Mouse (Mus musculus) T-helper 2 cell (primary cell): ENCODE measurements around the gene Dnajc17.

ENCODE experiments used
- in situ Hi-C: fragments of 300-600 bp; cut with MboI, MseI; formaldehyde crosslinking; loops from one replicate; pipeline ENCODE4 v1.15.1; 2025; ENCODE audit warnings: high pct_unique_total_duplicates

Dnajc17 gene

GRCm38 (mm10) chr2:119198934-119199333 is 9.7 kb downstream of the Dnajc17 start:
- in situ Hi-C loops = no loop called here

GRCm38 (mm10) chr2:119198049-119198448 is 10.5 kb downstream of the Dnajc17 start:
- in situ Hi-C loops = no loop called here

- in situ Hi-C loops = no loop called here
These were observed 11.1 kb downstream of the Dnajc17 start for GRCm38 (mm10) chr2:119197493-119197892.

- in situ Hi-C loops = no loop called here
These were observed 12.1 kb downstream of the Dnajc17 start for GRCm38 (mm10) chr2:119196316-119197108.

GRCm38 (mm10) chr2:119194140-119194539 is 14.5 kb downstream of the Dnajc17 start:
- in situ Hi-C loops = no loop called here

DNA sequence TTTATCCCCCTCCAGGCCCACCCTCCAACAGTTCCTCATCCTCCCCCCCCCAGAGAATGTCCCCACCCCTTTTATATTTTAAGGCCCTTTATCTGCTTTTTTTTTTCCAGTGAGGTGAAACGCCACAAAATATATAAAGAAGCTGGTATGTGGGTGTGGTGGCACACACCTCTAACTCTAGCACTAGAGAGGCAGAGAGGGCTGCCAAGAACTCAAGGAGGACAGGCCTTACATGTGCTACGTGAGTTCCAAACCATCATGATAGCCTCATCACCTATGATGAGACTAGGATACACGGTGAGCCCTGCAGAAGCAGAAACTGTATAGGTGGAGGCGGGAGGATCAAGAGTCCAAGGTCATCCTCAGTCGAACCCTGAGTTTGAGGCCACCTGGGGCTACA is 17.6 kb downstream of the Dnajc17 start:
- in situ Hi-C loops = no loop called here

DNA sequence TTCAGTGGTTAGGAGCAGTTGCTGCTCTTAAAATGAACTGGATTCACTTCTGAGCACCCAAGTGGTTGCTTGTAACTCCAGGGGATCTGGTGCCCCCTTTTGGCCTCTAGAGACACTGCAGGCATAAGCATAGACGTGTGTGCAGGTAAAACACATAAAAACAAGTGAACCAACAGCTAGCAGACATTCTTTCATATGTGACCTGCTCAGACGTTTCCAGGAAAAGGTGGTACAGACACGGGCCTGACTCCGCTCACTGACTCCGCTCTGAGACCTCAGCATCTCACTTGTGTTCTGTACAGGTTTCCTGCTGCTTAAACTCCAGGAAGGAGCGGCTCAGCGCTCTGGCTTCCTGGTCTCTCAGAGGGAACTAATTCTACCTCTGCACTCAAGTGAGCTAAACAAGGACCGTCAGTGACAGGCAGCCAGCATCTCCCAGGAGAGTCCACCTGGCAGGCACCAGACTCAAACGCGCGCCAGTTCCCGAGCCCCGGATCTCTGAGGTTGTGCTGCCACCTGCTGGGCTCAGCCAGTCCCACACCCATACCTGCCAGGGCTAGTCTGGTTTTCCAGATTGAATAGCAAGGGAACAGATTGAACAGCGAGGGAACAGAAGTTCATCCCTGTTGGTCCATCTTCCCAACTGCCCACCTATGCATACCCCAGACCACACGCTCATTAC is 19.4 kb downstream of the Dnajc17 start:
- in situ Hi-C loops = no loop called here

- in situ Hi-C loops = no loop called here
These were observed 25.7 kb downstream of the Dnajc17 start for GRCm38 (mm10) chr2:119182914-119183313.

DNA sequence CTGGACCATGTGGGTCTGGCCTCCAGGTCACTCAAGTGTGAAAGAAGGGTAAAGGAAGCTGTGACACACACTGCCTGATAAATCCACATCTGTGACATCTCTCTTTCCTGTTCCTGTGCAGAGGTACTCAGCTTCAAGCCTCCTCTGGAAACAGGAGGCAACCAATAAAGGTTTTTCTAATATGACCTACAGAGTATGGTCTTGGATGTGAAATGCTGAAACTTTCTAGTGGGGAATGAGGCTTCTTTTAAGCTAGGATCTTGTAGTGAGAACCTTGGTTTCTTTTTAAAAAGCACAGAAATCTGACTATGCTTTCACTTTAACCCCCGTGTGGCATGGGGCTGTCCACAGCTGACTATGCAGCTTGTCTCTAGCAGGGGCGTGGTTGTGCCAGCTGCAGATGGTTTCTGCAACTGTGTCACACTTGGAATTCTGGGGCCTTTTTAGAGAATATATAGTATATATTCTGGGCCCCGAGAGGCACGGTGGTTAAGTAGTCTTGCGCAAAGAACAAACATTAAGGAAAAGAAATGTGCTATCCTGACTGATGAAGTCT is 31.1 kb downstream of the Dnajc17 start:
- in situ Hi-C loops = no loop called here

DNA sequence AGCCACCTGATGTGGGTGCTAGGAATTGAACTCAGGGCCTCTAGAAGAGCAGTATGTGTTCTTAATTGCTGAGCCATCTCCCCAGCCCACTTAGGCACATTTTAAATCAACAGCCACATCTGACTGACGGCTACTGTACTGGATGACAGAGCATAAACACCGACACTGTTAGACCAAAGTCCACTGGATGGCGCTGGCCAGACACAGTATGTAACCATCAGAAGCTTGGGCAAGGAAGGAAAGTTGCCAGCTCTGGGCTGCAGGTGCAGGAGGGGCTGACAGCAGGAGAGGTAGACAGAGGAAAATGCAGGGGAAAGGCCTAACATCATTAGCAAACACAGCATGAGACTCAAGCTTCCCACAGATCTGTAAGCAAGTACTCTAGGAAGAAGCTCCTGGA is 31.8 kb downstream of the Dnajc17 start:
- in situ Hi-C loops = no loop called here

DNA sequence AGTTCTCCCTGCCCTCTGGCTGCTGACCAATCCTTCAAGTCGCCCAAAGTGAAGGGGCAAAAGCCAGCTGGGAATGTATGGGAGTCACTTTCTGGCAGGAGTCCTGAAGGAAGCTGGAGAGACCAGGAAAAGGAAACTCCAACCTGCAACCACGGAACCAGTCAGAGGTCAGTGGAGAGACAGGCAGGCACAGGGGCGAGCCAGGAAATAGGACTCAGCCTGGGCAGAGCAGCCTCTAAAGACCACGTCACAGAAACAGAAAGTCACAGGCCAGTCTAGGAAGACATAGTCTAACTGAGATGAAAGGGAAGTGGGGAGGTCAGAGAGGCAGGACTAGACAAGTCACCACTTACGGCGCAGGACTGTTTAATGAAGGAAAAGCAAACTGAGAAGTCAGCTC is 33.0 kb downstream of the Dnajc17 start:
- in situ Hi-C loops = no loop called here

DNA sequence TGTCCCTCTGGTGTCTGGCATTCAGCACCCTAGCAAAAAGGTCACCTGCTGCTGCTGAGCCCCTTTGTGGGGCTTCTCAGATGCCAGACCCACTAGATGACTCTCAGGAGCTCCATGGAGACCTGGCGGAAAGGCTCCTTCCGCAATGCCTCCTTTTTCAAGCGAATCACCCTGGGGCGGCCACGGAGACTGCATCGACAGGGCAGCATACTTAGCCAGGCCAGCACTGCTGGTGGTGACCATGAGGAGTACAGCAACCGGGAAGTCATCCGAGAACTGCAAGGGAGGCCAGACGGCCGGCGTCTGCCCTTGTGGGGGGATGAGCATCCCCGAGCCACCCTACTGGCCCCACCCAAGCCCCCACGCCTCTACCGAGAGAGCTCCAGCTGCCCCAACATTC is 33.7 kb downstream of the Dnajc17 start:
- in situ Hi-C loops = no loop called here

- in situ Hi-C loops = no loop called here
These were observed 34.5 kb downstream of the Dnajc17 start, which contains the start of gene Gm14137 for GRCm38 (mm10) chr2:119173991-119174651. TSS of gene Gm14137 (plus strand) at chr2:119174509.

- in situ Hi-C loops = no loop called here
These were observed 35.6 kb downstream of the Dnajc17 start for GRCm38 (mm10) chr2:119172862-119173576.

GRCm38 (mm10) chr2:119172446-119172845 is 36.1 kb downstream of the Dnajc17 start:
- in situ Hi-C loops = no loop called here

GRCm38 (mm10) chr2:119171574-119171973 is 37.0 kb downstream of the Dnajc17 start:
- in situ Hi-C loops = no loop called here

DNA sequence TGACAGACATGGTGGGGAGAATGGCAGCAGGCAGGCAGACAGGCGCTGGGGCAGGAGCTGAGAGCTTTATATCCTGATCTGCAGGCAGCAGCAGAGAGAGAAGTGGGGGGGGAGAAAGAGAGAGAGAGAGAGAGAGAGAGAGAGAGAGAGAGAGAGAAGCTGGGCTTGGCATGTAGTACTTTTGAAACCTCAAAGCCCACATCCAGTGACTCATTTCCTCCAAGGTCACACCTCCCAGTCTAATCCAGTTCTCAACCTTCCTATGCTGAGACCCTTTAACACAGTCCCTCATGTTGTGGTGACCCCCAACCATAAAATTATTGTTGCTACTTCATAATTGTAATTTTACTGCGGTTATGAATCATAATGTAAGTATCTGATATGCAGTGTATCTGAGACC is 38.3 kb downstream of the Dnajc17 start:
- in situ Hi-C loops = no loop called here

DNA sequence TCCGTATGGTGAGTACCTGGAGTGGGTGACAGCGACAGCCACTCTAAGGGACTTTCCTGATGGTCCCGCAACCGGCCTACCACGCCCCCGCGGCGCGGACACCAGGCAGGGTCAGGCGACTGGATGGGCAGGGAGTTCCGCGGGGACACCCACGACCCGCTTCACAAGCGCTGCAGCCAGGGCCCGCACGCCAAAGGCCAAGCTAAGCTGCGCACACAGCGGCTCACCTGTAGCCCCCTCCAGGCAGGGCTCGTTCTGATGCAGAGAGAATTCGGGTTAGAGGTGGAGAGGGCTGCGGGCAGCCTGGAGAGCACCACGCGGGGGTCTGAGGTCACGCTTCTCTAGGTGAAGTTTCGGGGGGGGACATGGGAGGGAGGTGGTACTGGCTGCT is 40.7 kb downstream of the Dnajc17 start:
- in situ Hi-C loops = no loop called here

DNA sequence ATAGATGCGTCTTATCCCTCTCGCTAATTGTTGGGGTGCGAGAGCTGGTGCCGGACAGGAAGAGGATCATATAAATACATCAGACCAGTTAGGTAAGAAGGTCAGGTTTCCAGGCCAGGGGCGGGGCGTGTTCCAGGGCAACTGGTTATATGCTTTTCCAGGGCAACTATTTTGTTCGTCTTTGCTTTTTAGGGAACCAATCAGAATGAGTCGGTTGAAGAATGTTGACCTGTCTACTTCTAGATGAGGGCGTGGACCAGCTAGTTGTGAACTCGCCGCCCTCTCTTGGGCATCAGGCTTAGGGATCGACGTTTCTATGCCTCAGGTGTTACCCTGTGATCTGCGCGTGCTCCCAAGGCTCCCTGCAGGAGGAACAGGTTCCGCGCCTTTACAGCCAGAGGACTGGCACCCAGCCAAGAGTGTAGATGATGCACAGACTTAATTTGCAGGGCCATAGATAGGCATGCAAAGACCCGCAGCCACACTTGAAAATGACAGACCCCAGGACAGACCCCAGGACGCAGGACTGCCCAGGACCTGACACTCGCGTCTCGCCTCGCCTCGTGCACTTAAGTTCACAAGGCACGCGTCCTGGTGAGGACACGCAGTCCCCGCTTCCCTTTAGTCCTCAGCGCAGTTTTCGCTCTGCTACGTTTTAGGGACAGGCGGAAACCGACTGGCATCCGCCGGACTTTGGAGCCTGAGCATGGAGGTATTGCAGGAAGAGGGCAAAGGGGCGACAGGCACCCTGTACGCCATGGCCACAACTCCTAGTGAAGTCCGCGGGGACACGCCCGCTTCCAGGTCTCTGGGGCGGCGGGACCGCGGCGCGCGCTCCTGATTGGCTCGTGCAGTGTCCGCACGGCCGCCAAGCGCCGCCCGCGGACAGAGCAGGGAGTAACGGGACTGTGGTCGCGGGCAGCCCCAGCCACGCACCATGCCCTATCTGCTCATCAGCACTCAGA is 41.4 kb downstream of the Dnajc17 start, which contains the start of gene Gchfr:
TSS of gene Gchfr (plus strand) at position 873 of the 965 bp plus-strand sequence.
- in situ Hi-C loops = no loop called here

- in situ Hi-C loops = no loop called here
These were observed 43.2 kb downstream of the Dnajc17 start for GRCm38 (mm10) chr2:119165401-119165800.
